Mouse (Mus musculus): ENCODE data around the gene Gmds.

The Gmds gene

GRCm38 (mm10) chr13:32338513-32339365 lies at the start of gene Gmds:
Gmds (minus strand) TSS chr13:32338740.
- peak; percentile 92 for DNase-seq (ENCODE audit: low spot score)

DNA sequence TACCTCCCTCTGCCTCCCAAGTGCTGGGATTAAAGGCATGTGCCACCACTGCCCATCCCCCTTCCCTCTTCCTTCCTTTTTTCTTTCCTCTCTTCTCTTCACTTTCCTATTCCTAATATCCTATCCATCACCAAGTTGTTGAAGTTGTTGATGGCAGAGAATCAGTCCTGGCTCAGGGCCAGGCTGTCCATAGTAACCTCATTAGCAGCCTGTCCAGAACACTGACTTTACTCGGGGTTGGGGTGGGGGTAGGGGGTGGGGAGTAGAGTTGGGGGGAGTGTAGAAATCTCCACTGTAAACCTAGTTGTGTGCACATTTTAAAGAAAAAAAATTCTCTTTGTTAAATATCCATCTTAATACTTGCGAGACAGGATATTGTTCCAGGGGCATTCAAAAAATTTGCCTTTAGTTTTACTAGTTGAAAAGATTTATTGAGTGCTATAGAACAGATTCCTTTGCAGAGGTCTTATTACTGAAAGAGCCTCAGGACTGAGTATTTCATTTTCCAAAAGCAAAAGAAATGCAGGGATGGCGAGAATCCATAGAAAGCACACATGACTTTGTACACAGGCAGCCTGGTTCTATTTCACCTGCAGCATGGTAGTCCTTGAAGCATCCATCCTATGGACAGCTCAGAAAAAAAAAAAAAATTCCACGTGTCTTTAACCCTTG lies 47.0 kb upstream of the Gmds start:
- no peak for DNase-seq (ENCODE audit: low spot score)

DNA sequence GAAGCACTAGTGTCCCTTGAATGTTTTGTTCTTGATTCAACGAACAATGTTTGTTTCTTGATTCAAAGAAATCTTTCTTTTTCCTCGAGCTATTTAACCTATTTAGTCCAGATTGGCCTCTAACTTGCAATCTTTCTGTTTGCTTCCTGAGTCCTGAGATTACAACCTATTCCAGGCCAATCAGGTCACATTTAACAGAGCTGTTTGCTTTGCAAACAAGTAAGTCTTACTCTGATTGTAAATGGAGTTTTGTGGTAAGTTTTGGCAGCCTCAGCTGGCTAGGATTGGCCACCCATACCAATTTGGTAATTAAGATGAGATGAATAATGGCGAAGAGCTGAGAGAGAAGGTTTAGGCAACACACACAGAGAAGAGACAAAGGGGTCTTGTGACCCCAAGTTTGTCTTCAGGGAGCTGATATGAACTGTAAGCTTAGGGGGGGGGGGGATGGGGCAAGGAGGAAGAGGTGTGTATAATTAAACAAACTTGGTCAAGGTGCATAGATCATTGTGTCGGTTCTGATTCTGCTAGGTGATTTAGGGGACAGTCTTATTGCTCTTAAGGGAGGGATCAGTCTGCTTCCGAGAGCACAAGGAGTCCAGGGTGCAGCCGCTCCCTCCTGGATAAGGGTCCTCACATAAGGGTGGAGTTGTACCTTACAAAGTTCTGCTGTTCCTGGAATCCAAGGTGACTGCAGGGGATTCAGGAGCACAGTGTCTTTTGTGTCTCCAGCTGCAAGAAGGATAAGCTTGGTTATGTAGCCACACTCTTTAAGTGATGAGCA lies 43.9 kb upstream of the Gmds start:
- no peak for DNase-seq (ENCODE audit: low spot score)

GRCm38 (mm10) chr13:32378634-32379033 lies 40.1 kb upstream of the Gmds start:
- DNase-seq (ENCODE audit: low spot score): no peak

DNA sequence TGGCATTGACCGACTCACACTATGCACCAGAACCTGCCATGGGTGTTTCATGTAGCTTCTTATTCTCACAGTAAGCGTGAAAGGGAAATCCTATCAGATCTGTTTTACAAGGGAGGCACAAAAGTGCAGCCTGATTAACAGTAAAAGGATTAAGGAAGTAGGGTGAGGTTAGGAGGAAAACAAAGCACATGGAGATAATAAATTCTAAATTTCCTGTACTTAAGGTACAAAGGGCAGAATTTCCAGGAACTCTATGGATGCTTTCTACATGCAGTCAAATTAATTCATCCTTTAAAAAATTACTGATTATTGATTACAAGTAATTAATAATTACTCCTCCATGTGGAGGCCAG lies 34.0 kb upstream of the Gmds start:
- DNase-seq (ENCODE audit: low spot score): no peak

- DNase-seq (ENCODE audit: low spot score): no peak
Measured at GRCm38 (mm10) chr13:32371874-32372530, 33.5 kb upstream of the Gmds start.

DNA sequence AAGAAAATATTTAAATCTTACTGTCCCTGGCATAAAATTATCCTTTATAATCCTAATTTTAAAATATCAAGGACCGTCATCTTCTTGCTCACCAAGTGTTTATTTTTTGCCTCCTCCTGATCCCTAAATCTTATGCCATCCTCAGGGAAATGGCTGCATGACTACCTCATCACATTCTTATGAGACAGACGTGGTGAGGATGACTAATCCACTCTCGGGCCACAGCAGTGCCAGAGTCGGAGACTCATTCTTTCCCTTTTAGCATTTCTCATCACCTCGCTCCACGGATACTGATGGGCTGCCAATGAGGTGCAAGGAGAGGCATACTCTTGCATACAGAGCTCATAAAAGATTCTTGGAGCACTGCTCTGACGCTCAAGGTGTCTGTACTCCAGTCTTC lies 32.2 kb upstream of the Gmds start:
- no peak for DNase-seq (ENCODE audit: low spot score)

DNA sequence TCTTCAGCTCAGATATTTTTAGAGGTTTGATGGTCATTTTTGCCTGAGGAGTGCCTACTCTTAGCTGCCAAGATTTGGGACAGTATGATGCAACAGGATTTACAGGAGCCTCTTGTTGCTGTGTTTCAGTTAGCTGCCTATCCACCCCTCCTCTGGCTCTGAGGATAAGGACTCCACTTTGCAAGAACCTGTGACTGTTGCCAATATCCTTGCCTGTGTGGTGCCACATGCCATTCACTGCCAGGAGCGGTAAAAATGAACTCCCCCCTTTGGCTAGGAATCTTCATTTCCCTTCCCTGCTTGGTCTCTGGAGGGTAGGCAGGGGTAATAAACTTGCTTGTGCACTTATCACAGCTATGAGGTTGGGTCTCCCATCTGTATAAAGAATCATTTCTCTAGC lies 31.6 kb upstream of the Gmds start:
- DNase-seq (ENCODE audit: low spot score): no peak

GRCm38 (mm10) chr13:32337735-32338512 lies 616 bp downstream of the Gmds start:
- no peak for DNase-seq (ENCODE audit: low spot score)

- no peak for DNase-seq (ENCODE audit: low spot score)
Measured at GRCm38 (mm10) chr13:32318309-32318708, 20.2 kb downstream of the Gmds start.

DNA sequence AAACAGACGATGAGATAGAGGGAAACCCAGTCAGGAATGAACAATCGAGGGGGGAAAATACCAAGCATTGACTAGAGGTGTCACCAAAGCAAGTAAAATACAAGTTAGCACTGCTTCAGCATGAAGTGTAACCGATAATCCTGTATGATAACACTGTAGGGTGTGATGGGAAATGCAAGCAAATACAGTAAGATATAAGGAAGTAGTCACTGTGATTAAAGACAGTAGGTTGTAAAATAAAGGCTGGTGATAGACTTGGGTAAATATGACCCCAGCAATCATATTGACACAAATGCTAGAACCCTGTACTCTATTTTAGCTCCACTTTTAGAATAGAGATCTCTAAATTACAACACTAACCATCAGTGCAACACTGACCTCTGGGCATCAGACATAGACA lies 21.2 kb downstream of the Gmds start:
- no peak for DNase-seq (ENCODE audit: low spot score)

- DNase-seq (ENCODE audit: low spot score): peak; percentile 9
Measured at GRCm38 (mm10) chr13:32312663-32313062, 25.9 kb downstream of the Gmds start.

DNA sequence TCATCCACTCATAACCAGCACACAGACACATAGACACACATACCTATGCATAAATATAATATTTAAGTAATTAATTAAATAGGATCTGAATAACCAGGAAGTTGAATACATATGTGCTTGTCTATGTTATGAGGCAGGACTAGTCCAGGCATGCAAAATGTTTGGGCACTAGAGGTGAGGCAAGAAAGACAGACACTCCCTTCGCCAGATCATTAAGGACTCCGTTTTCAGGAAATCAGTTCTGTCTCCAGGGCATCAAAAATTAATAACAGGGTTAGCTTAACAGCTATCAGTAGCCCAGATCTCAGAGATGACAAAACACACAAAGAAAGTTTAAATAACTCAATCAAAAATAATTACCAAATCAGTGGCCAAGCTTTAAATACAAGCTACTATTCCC lies 27.1 kb downstream of the Gmds start:
- no peak for DNase-seq (ENCODE audit: low spot score)

GRCm38 (mm10) chr13:32298456-32298855 lies 40.1 kb downstream of the Gmds start:
- DNase-seq (ENCODE audit: low spot score): no peak

GRCm38 (mm10) chr13:32297398-32297797 lies 41.1 kb downstream of the Gmds start:
- DNase-seq (ENCODE audit: low spot score): peak; percentile 17

DNA sequence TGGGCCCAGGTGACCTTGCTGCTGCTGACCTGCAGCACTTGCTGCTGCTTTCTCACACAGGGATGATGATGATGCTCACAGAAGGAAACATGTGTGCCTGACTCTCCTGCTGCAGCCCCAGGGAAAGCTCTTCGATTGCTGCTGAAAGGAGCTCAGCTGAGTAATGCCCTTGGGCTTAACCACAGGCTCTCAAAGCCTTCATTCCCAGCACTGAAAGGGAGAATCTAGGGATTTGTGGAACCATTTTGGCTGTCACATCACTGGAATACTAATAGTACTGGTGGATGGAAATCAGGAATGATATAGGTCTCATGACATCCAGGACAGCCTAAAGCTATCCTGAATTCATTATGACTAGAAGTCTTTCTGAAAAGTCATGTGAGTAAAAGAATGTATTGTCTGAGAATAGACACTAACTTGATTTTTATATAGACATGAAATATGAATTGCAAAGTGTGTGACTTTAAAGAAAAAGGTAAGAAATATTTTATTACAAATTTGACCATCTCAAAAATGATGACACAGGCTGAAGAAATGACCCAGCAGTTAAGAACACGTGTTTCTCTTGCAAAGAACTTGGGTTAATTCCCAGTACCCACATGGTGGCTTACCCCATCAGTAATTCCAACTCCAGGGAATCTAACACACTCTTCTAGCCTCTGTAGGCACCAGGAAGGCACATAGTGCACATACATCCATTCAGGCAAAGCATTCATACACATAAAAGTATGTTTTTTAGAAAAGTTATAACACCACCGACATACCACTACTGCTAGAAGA lies 43.9 kb downstream of the Gmds start:
- no peak for DNase-seq (ENCODE audit: low spot score)

- DNase-seq (ENCODE audit: low spot score): no peak
Measured at GRCm38 (mm10) chr13:32272937-32273496, 65.5 kb downstream of the Gmds start.

DNA sequence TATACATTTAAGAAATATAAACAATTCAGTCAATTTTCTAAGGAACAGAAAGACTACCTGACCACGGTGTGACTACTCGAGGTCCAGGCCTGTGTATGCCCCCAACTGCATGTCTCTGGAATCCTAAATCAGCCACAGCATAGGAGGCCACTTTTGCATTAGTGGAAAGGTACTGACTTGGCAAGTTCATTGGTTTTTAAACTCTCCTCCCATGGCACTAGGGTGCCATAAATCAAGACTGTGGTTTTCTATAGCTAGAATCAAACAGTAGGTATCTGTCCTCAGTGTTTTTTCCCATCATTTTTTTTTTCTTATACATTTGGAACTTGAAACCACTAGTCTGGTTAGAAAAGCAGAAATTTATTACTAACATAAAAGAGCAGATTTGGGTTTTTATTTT lies 68.8 kb downstream of the Gmds start:
- DNase-seq (ENCODE audit: low spot score): no peak

DNA sequence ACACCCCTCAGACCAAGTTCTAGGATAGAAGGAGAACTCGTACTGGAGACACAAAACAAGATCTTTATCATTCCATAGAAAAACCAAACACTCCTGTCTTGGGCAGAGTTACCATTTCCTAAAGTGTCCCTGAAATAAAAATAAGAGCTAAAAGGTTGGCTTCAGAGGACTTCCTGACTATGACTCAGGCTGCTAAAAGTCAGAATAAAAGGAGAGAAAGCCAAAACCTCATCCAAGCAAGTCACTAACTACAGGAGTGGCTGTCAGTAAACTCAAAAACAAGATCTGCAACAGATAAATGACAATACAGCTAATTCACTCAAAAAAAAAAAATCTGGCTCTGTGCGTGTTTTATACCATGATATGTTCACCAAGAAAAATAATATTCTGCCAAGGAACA lies 69.3 kb downstream of the Gmds start:
- no peak for DNase-seq (ENCODE audit: low spot score)

DNA sequence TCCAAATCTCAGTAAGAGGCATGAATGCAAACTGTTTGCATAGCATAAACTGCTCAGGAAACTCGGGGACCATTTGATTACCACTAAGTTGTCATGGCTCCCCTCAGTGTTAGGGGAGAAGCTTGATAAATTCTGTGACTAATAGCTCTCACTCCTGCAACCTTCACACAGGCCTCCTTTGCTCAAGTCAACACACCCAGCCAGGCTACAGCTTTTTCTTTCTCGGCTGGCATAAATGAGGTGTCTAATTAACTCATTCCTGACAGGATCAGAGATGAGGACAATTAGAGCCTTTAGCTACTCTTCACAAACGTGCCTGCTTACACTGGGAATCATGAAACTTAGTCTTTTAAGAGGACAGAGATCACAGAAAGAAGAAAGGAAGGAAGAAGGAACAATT lies 70.3 kb downstream of the Gmds start:
- DNase-seq (ENCODE audit: low spot score): no peak
